Mouse (Mus musculus): ENCODE results near the gene Bsn.
A peak's percentile ranks its signal among the peaks of the same experiment; 100 is the strongest.

Bsn gene

GRCm38 (mm10) chr9:108055661-108056237 is 134.4 kb downstream of the Bsn start:
- no peak for DNase-seq (ENCODE audit: low spot score in 2 of 2)

GRCm38 (mm10) chr9:108055061-108055460 is 135.1 kb downstream of the Bsn start:
- DNase-seq (ENCODE audit: low spot score in 2 of 2): no peak

- DNase-seq (ENCODE audit: low spot score in 2 of 2): no peak
Observed at GRCm38 (mm10) chr9:108054331-108055040, 135.7 kb downstream of the Bsn start.

- no peak for DNase-seq (ENCODE audit: low spot score in 2 of 2)
Observed at GRCm38 (mm10) chr9:108053665-108054225, 136.4 kb downstream of the Bsn start.

- DNase-seq (ENCODE audit: low spot score in 2 of 2): peak; percentile 94 to 95
Observed at GRCm38 (mm10) chr9:108052885-108053664, 137.1 kb downstream of the Bsn start, which contains the start of gene Amigo3. Amigo3 (plus strand) TSS chr9:108053159.

GRCm38 (mm10) chr9:108052411-108052810 is 137.8 kb downstream of the Bsn start:
- no peak for DNase-seq (ENCODE audit: low spot score in 2 of 2)

- no peak for DNase-seq (ENCODE audit: low spot score in 2 of 2)
Observed at GRCm38 (mm10) chr9:108051931-108052220, 138.3 kb downstream of the Bsn start.

GRCm38 (mm10) chr9:108051184-108051930 is 138.8 kb downstream of the Bsn start:
- no peak for DNase-seq (ENCODE audit: low spot score in 2 of 2)

- DNase-seq (ENCODE audit: low spot score in 2 of 2): no peak
Observed at GRCm38 (mm10) chr9:108049561-108050251, 140.5 kb downstream of the Bsn start.

GRCm38 (mm10) chr9:108049016-108049455 is 141.1 kb downstream of the Bsn start, which contains the start of gene Gmppb:
Gmppb (plus strand) TSS chr9:108049242.
- DNase-seq (ENCODE audit: low spot score in 2 of 2): peak; percentile 96

GRCm38 (mm10) chr9:108048566-108048955 is 141.6 kb downstream of the Bsn start:
- DNase-seq (ENCODE audit: low spot score in 2 of 2): no peak

GRCm38 (mm10) chr9:108047601-108048565 is 142.3 kb downstream of the Bsn start:
- no peak for DNase-seq (ENCODE audit: low spot score in 2 of 2)

- DNase-seq (ENCODE audit: low spot score in 2 of 2): no peak
Observed at GRCm38 (mm10) chr9:108046582-108046981, 143.6 kb downstream of the Bsn start.
